Mouse (Mus musculus) liver, embryonic 12.5 days (tissue): Measurements from ENCODE around the gene Slc1a1. TPM values are rescaled to one million over a fixed set of nuclear protein-coding genes. Genes with fewer than 3 reads are reported as not detected.

Experiments
- ATAC-seq: fragments of 200-750 bp; cut with Nextera tagmentation; 2 replicates; pipeline ENCODE4 v1.8.0; 2017; ENCODE audit warnings: moderate number of reproducible peaks, mild to moderate bottlenecking, moderate library complexity
- H3K27ac ChIP-seq: fragments of 300-500 bp; sonication (generic); 2 replicates; pipeline ENCODE4 v1.5.1; 2016; ENCODE audit warnings: mild to moderate bottlenecking
- H3K27me3 ChIP-seq: fragments of 300-500 bp; sonication (generic); replicated peaks from 2 replicates; pipeline ENCODE4 v1.6.1; 2016; ENCODE audit warnings: mild to moderate bottlenecking, moderate library complexity
- H3K36me3 ChIP-seq: fragments of 300-500 bp; sonication (generic); 2 replicates; pipeline ENCODE4 v1.6.1; 2016; ENCODE audit warnings: mild to moderate bottlenecking, moderate library complexity
- H3K4me1 ChIP-seq: fragments of 300-500 bp; sonication (generic); 2 replicates; pipeline ENCODE4 v1.6.1; 2016
- H3K4me2 ChIP-seq: fragments of 300-500 bp; sonication (generic); 2 replicates; pipeline ENCODE4 v1.6.1; 2016; ENCODE audit warnings: mild to moderate bottlenecking, moderate library complexity
- H3K4me3 ChIP-seq: fragments of 300-500 bp; sonication (generic); 2 replicates; pipeline ENCODE4 v1.5.1; 2016; ENCODE audit warnings: mild to moderate bottlenecking, moderate library complexity
- H3K9ac ChIP-seq: fragments of 300-500 bp; sonication (generic); 2 replicates; pipeline ENCODE4 v1.6.1; 2016; ENCODE audit warnings: mild to moderate bottlenecking, moderate library complexity
- H3K9me3 ChIP-seq: fragments of 300-500 bp; sonication (generic); replicated peaks from 2 replicates; pipeline ENCODE4 v1.6.1; 2016; ENCODE audit warnings: mild to moderate bottlenecking, moderate library complexity
- WGBS: fragments of 180-500 bp; shearing (Covaris S2); methylation state at CpG from one replicate; pipeline ENCODE4 v1.1.7; 2016; ENCODE audit not compliant: insufficient replicate concordance; 5-methylcytosine and 5-hydroxymethylcytosine counted together
- polyA plus RNA-seq: library from polyadenylated mRNA; unstranded; fragments of >200 nt; fragmentation: Nextera tagmentation; extraction: Ambion mirVana; gene quantifications from 2 replicates; pipeline ENCODE4 v1.2.1, GENCODE M21; 2016

Slc1a1 gene
- polyA plus RNA-seq, 1 experiment from 2014 or later, result 0.04 TPM

DNA sequence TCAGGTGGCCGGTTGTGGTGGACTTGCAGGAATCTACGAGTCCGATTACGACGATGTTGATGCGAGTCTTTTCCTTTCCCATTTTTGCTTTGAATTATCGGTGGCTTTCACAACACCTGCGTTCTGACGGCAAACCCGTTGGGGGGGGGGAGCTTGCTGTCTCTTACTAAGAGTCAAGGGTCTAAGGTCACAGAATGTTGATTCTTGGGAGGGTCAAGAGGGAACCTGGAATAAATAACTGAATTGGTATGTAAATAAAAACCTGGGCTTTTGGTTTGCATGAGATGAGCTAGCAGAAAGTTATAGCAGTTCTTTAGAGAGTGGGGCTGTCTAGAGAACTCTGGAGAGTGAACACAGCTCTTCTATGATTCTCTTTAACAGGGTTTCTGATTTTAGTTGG, 28.8 kb downstream of the Slc1a1 start:
- Histone ChIP-seq H3K4me2 (no peak overlapping the region), H3K4me1 (no peaks in the 10 kb centered on the region), H3K27me3 (no peaks in the 10 kb centered on the region), H3K9ac (no peak overlapping the region), H3K27ac (no peak overlapping the region), H3K36me3 (no peaks in the 10 kb centered on the region), H3K4me3 (no peak overlapping the region), H3K9me3 (no peaks in the 10 kb centered on the region)
- 81% methylated on average over 10 of the region's 10 CpGs for WGBS
- ATAC-seq, result no peak

DNA sequence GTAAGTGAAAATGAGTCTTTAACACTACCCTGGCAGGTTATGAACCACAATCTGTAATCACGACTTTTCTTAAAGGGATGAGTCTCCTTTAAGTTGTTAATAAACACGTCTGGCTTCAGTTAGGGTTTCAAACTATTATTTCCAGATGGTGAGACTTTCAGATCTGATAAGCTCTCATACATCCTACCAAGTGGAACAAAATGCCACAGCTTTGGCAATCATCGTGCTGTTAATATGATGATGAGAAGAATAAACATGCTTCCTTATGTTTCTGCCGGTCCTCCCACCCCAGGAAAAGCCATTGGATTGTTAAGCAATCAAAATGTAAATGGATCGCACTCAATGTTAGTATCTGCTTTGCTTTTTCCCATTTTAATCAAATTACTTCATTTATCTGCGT, 30.1 kb downstream of the Slc1a1 start:
- no peaks in the 10 kb centered on the region for H3K27me3 ChIP-seq
- H3K4me3 ChIP-seq, result no peak overlapping the region
- no peak overlapping the region for H3K27ac ChIP-seq
- H3K4me1 ChIP-seq, result no peaks in the 10 kb centered on the region
- 66% methylated on average over 6 of the region's 6 CpGs for WGBS
- no peaks in the 10 kb centered on the region for H3K9me3 ChIP-seq
- ATAC-seq, result no peak
- no peak overlapping the region for H3K4me2 ChIP-seq
- H3K9ac ChIP-seq, result no peak overlapping the region
- H3K36me3 ChIP-seq, result no peaks in the 10 kb centered on the region

GRCm38 (mm10) chr19:28865501-28865900, 30.7 kb downstream of the Slc1a1 start:
- no peaks in the 10 kb centered on the region for H3K9me3 ChIP-seq
- no peak overlapping the region for H3K4me2 ChIP-seq
- H3K4me3 ChIP-seq, result no peak overlapping the region
- H3K4me1 ChIP-seq, result no peaks in the 10 kb centered on the region
- WGBS, result 63% methylated on average over 1 of the region's 1 CpGs
- H3K27me3 ChIP-seq, result no peaks in the 10 kb centered on the region
- no peak overlapping the region for H3K9ac ChIP-seq
- no peaks in the 10 kb centered on the region for H3K36me3 ChIP-seq
- ATAC-seq, result no peak
- H3K27ac ChIP-seq, result no peak overlapping the region

GRCm38 (mm10) chr19:28869251-28869855, 34.5 kb downstream of the Slc1a1 start:
- WGBS, result 73% methylated on average over 6 of the region's 6 CpGs
- no peak for ATAC-seq
- H3K4me1 ChIP-seq, result no peaks in the 10 kb centered on the region
- no peak overlapping the region for H3K4me3 ChIP-seq
- H3K9me3 ChIP-seq, result no peaks in the 10 kb centered on the region
- H3K27ac ChIP-seq, result no peak overlapping the region
- no peak overlapping the region for H3K9ac ChIP-seq
- no peaks in the 10 kb centered on the region for H3K36me3 ChIP-seq
- H3K27me3 ChIP-seq, result no peaks in the 10 kb centered on the region
- no peak overlapping the region for H3K4me2 ChIP-seq

DNA sequence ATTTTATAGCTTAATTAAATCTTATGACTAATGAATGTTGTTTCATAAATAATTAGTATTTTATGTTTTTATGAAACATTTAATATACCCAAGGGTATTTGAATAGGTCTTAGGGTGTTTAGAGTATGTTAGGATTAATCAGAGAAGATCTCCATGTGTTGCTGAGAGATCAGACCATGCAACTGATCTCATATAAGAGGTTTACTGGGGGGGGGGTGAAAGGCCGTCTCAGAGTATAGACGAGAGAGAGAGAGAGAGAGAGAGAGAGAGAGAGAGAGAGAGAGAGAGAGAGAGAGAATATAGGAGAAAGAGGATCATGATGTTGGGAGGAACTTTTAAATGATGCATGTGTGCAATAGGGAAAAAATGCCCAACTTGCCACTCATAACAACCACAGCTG, 35.5 kb downstream of the Slc1a1 start:
- no peak overlapping the region for H3K4me3 ChIP-seq
- no peak for ATAC-seq
- no peaks in the 10 kb centered on the region for H3K4me1 ChIP-seq
- no peak overlapping the region for H3K9ac ChIP-seq
- no peaks in the 10 kb centered on the region for H3K27me3 ChIP-seq
- H3K36me3 ChIP-seq, result no peaks in the 10 kb centered on the region
- no peak overlapping the region for H3K27ac ChIP-seq
- H3K9me3 ChIP-seq, result no peaks in the 10 kb centered on the region
- H3K4me2 ChIP-seq, result no peak overlapping the region
- 62% methylated on average over 2 of the region's 2 CpGs for WGBS

GRCm38 (mm10) chr19:28879476-28879875, 44.6 kb downstream of the Slc1a1 start:
- no peaks in the 10 kb centered on the region for H3K27me3 ChIP-seq
- H3K4me1 ChIP-seq, result no peaks in the 10 kb centered on the region
- H3K4me2 ChIP-seq, result no peak overlapping the region
- no peak for ATAC-seq
- no peaks in the 10 kb centered on the region for H3K36me3 ChIP-seq
- no peak overlapping the region for H3K4me3 ChIP-seq
- H3K27ac ChIP-seq, result no peak overlapping the region
- 76% methylated on average over 2 of the region's 2 CpGs for WGBS
- no peaks in the 10 kb centered on the region for H3K9me3 ChIP-seq
- no peak overlapping the region for H3K9ac ChIP-seq

DNA sequence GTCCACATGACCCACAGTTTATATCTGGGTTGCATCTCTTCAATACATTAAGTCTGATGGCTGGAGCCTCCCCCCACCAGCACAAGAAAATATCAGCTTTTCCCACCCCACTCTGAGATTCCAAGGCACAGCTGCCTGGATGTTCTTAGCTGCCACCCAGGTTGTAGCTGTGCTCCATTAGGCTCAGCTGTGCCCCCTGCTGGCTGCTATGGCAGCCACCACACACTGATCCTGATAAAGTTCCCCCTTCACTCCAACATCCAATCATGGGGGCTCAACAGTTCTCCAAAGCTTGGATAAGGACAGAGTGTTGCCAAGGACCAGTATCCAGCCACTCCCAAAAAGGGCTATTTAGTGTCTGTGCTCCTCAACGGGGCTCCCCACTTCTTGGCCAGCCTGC, 48.3 kb downstream of the Slc1a1 start:
- H3K4me3 ChIP-seq, result no peak overlapping the region
- H3K9me3 ChIP-seq, result no peaks in the 10 kb centered on the region
- H3K9ac ChIP-seq, result no peak overlapping the region
- no peaks in the 10 kb centered on the region for H3K36me3 ChIP-seq
- 30% methylated on average over 1 of the region's 1 CpGs for WGBS
- no peak overlapping the region for H3K27ac ChIP-seq
- H3K4me1 ChIP-seq, result no peaks in the 10 kb centered on the region
- no peaks in the 10 kb centered on the region for H3K27me3 ChIP-seq
- ATAC-seq, result no peak
- no peak overlapping the region for H3K4me2 ChIP-seq

- Histone ChIP-seq H3K9ac (no peak overlapping the region), H3K4me1 (no peaks in the 10 kb centered on the region), H3K4me2 (no peak overlapping the region), H3K27me3 (no peaks in the 10 kb centered on the region; the same call in 1 of the 2 replicates), H3K36me3 (no peaks in the 10 kb centered on the region), H3K9me3 (no peaks in the 10 kb centered on the region), H3K4me3 (no peak overlapping the region), H3K27ac (no peak overlapping the region)
- 45% methylated on average over 1 of the region's 1 CpGs for WGBS
- no peak for ATAC-seq
These were observed 53.6 kb downstream of the Slc1a1 start for GRCm38 (mm10) chr19:28888496-28888895.

DNA sequence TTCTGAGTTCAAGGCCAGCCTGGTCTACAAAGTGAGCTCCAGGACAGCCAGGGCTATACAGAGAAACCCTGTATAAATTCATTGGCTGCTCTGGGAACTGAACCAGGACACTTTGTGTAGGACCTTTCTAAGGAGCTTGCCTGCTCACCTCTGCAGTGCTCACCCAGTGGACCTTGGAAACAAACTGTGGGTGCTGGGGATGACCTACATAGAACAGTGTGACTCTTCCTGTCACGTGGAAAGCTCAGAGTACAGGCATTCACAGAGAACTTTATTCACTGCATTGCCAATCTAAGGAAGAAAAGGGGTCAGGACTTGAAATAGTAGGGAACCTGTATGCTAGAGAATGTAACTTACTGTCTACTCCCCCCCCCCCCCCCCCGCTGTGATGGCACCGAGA, 54.4 kb downstream of the Slc1a1 start:
- Histone ChIP-seq H3K4me3 (no peak overlapping the region), H3K27me3 (no peaks in the 10 kb centered on the region; the same call in 1 of the 2 replicates), H3K4me2 (no peak overlapping the region), H3K27ac (no peak overlapping the region), H3K9ac (no peak overlapping the region), H3K9me3 (no peaks in the 10 kb centered on the region), H3K36me3 (no peaks in the 10 kb centered on the region), H3K4me1 (no peaks in the 10 kb centered on the region)
- 48% methylated on average over 3 of the region's 3 CpGs for WGBS
- no peak for ATAC-seq

DNA sequence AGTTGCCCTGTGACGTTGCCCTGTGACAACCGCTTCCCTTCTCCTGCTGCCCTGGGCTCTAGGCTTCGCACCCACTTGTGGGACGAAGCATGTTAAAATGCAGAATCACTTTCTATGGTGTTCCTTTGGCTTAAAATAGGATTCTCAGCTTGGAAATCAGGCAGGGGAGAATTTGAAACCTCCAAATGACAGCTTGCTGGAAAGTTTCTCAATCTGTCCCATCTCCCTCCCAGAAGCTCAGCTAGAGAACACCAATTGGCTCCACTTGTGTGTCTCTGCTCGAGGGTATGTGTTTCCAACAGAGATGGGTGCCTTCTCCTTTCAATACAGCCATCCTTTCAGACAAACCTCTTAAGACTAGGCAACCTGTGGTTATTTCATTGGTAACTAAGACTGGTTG, 56.4 kb downstream of the Slc1a1 start:
- Histone ChIP-seq H3K36me3 (no peaks in the 10 kb centered on the region), H3K9me3 (no peaks in the 10 kb centered on the region), H3K4me3 (no peak overlapping the region), H3K4me1 (no peaks in the 10 kb centered on the region), H3K9ac (no peak overlapping the region), H3K27ac (no peak overlapping the region), H3K27me3 (no peaks in the 10 kb centered on the region; the same call in 1 of the 2 replicates), H3K4me2 (no peak overlapping the region)
- WGBS, result 55% methylated on average over 5 of the region's 5 CpGs
- no peak for ATAC-seq

DNA sequence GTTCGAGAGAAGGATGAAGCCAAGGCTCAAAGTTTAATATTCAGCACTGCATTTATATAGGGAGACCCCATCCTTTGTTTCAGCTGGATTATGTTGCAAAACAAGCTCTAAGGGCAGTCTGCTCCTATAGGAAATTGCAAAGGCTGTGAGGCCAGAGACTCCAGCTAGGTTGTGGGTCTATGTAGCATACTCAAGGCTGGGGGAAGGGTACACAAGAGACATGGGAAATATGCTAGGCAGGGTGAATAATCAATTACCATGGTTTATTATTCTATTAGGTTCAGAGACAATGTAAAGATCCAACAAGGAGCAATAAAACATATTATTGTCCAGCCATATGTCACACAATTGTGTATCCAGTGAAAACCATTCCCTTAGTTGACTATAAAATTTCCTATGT, 57.0 kb downstream of the Slc1a1 start:
- H3K4me2 ChIP-seq, result no peak overlapping the region
- WGBS, result 87% methylated on average over 1 of the region's 1 CpGs

GRCm38 (mm10) chr19:28896639-28897038, 61.8 kb downstream of the Slc1a1 start:
- no peaks in the 10 kb centered on the region for H3K36me3 ChIP-seq
- no peak overlapping the region for H3K4me2 ChIP-seq
- ATAC-seq, result no peak
- 66% methylated on average over 1 of the region's 1 CpGs for WGBS
- no peaks in the 10 kb centered on the region for H3K9me3 ChIP-seq
- no peak overlapping the region for H3K27ac ChIP-seq
- no peak overlapping the region for H3K9ac ChIP-seq
- H3K27me3 ChIP-seq, result no peaks in the 10 kb centered on the region; the same call in 1 of the 2 replicates
- H3K4me3 ChIP-seq, result no peak overlapping the region
- no peaks in the 10 kb centered on the region for H3K4me1 ChIP-seq

More for the DNA sequence above, 57.0 kb downstream of the Slc1a1 start:
- Histone ChIP-seq H3K27ac (no peak overlapping the region), H3K4me1 (no peaks in the 10 kb centered on the region), H3K36me3 (no peaks in the 10 kb centered on the region), H3K4me3 (no peak overlapping the region), H3K9ac (no peak overlapping the region), H3K9me3 (no peaks in the 10 kb centered on the region), H3K27me3 (no peaks in the 10 kb centered on the region; the same call in 1 of the 2 replicates)
- ATAC-seq, result no peak

DNA sequence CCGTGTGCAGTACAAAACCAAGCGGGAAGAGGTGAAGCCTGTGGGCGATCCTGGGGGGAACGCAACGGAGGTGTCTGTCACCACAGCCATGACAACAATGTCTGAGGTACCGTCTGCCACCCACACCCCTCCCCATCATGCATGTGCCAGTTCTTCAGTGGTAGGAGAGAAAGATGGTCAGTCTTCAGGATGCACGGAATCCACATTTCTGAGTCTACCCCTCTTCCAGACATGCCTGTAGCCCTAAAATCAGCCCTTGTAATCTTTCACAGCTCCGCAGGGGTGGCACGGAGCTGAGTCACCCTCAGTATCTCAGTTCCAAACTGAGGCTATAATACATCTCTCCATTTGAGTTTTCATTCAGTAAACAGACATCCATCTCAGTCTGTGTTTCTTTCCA, 62.6 kb downstream of the Slc1a1 start:
- no peak overlapping the region for H3K4me2 ChIP-seq
- no peak for ATAC-seq
- H3K36me3 ChIP-seq, result no peaks in the 10 kb centered on the region
- no peaks in the 10 kb centered on the region for H3K27me3 ChIP-seq
- H3K9me3 ChIP-seq, result no peaks in the 10 kb centered on the region
- 54% methylated on average over 9 of the region's 9 CpGs for WGBS
- no peaks in the 10 kb centered on the region for H3K4me1 ChIP-seq
- no peak overlapping the region for H3K4me3 ChIP-seq
- H3K9ac ChIP-seq, result no peak overlapping the region
- H3K27ac ChIP-seq, result no peak overlapping the region
